9 mouse cellular contexts compared by ENCODE assay signal in genomic region chr5:44726546-44727476, GRCm38 (mm10).
DNase-seq lines count a peak whose midpoint lies in the region; ATAC-seq lines count a peak whose summit lies in the region.
"Had no signal": no experiment of that assay in that cellular context is flagged by ENCODE, and none has a peak within 500 bp of the region (broad histone marks: within the 10 kb centered on the region; RNA-seq: fewer than 3 reads in every experiment).

No protein-coding gene starts in this region.

- H3K4me1 ChIP-seq in forebrain, embryonic 13.5 days = peaks cover 8% of the 10 kb centered on the region
- peaks cover 13% of the 10 kb centered on the region for H3K4me1 ChIP-seq in forebrain, embryonic 10.5 days
- no peaks in the 10 kb centered on the region for H3K4me1 ChIP-seq in intestine, embryonic 16.5 days (ENCODE audit: control insufficient read depth, insufficient read depth, low read length)

- 73% methylated on average over 14 of the region's 14 CpGs for whole genome bisulfite sequencing in forebrain, embryonic 13.5 days
- WGBS in forebrain, embryonic 10.5 days = 72% methylated on average over 14 of the region's 14 CpGs
- WGBS in intestine, embryonic 16.5 days = 66% methylated on average over 14 of the region's 14 CpGs

- no peak overlapping the region for H3K4me3 ChIP-seq in forebrain, embryonic 13.5 days
- H3K4me3 ChIP-seq in forebrain, embryonic 10.5 days = no peak overlapping the region
- H3K4me3 ChIP-seq in intestine, embryonic 16.5 days (ENCODE audit: low read length) = no peak overlapping the region
- H3K4me3 ChIP-seq: limb, embryonic 13.5 days had no signal

- no peaks in the 10 kb centered on the region for H3K27me3 ChIP-seq in forebrain, embryonic 13.5 days
- no peaks in the 10 kb centered on the region for H3K27me3 ChIP-seq in forebrain, embryonic 10.5 days (ENCODE audit: poor library complexity, severe bottlenecking)
- H3K27me3 ChIP-seq in intestine, embryonic 16.5 days (replicated peaks; ENCODE audit: control insufficient read depth, insufficient read depth, low read length) = no peaks in the 10 kb centered on the region
- H3K27me3 ChIP-seq: limb, embryonic 13.5 days had no signal

- no peaks in the 10 kb centered on the region for H3K36me3 ChIP-seq in forebrain, embryonic 13.5 days (ENCODE audit: poor library complexity, severe bottlenecking)
- H3K36me3 ChIP-seq in forebrain, embryonic 10.5 days (replicated peaks) = no peaks in the 10 kb centered on the region
- no peaks in the 10 kb centered on the region for H3K36me3 ChIP-seq in intestine, embryonic 16.5 days (ENCODE audit: control insufficient read depth, insufficient read depth, low read length)
- H3K36me3 ChIP-seq: limb, embryonic 13.5 days had no signal

- peak; percentile 66 for ATAC-seq in forebrain, embryonic 13.5 days
- ATAC-seq in intestine, embryonic 16.5 days = no peak

- DNase-seq in forebrain, embryonic 10.5 days (ENCODE audit: extremely low spot score, low spot score) = no peak
- peak; percentile 29 for DNase-seq in testis, postnatal 14 days (ENCODE audit: low spot score)
- DNase-seq in testis, postnatal 10 days (ENCODE audit: low spot score) = no peak
- peak; percentile 58 for DNase-seq in kidney, postnatal 14 days
- no peak for DNase-seq in thymus, postnatal 10 days (ENCODE audit: low spot score in 2 of 2)
- DNase-seq in layer of hippocampus, postnatal 25 days (ENCODE audit: extremely low spot score in 1 of 2, low spot score in 1 of 2) = no peak

- no peaks in the 10 kb centered on the region for H3K9me3 ChIP-seq in forebrain, embryonic 13.5 days (replicated peaks)
- no peaks in the 10 kb centered on the region for H3K9me3 ChIP-seq in forebrain, embryonic 10.5 days
- H3K9me3 ChIP-seq in intestine, embryonic 16.5 days (ENCODE audit: control insufficient read depth, low read length) = no peaks in the 10 kb centered on the region
- H3K9me3 ChIP-seq: limb, embryonic 13.5 days had no signal

- H3K4me2 ChIP-seq in forebrain, embryonic 13.5 days = peak overlapping the region; percentile 7; the same call in 1 of the 2 replicates
- no peak overlapping the region for H3K4me2 ChIP-seq in intestine, embryonic 16.5 days (ENCODE audit: low read depth, low read length)
- H3K4me2 ChIP-seq: limb, embryonic 13.5 days had no signal

- H3K9ac ChIP-seq in forebrain, embryonic 13.5 days = no peak overlapping the region
- H3K9ac ChIP-seq in intestine, embryonic 16.5 days (ENCODE audit: low read depth, low read length) = no peak overlapping the region
- H3K9ac ChIP-seq: limb, embryonic 13.5 days had no signal

- no peak overlapping the region for H3K27ac ChIP-seq in forebrain, embryonic 13.5 days
- no peak overlapping the region for H3K27ac ChIP-seq in forebrain, embryonic 10.5 days
- no peak overlapping the region for H3K27ac ChIP-seq in intestine, embryonic 16.5 days (ENCODE audit: low read length)
- H3K27ac ChIP-seq: limb, embryonic 13.5 days had no signal

Comparison
In these comparisons a context has a peak if more than half of its experiments do, and no peak if none do; other contexts are left out.
1. DNase-seq: peak in testis, postnatal 14 days (single experiment) and kidney, postnatal 14 days (single experiment); none in forebrain, embryonic 10.5 days (single experiment), testis, postnatal 10 days (single experiment), thymus, postnatal 10 days (0 of 2) and layer of hippocampus, postnatal 25 days (0 of 2).